Mouse (Mus musculus) C2C12 (cell line): Measurements from ENCODE around the gene Zdhhc5. TPM values are rescaled to one million over a fixed set of nuclear protein-coding genes. Genes with fewer than 3 reads are reported as not detected.

Experiments used
- H3K27me3 ChIP-seq: one replicate; pipeline ENCODE4 v1.6.1; 2011; ENCODE audit not compliant: control insufficient read depth, insufficient read depth, insufficient read length
- H3K36me3 ChIP-seq: one replicate; pipeline ENCODE4 v1.6.1; 2011; ENCODE audit not compliant: control insufficient read depth, insufficient read depth
- H3K4me3 ChIP-seq: one replicate; pipeline ENCODE4 v1.5.1; 2011; ENCODE audit warnings: mild to moderate bottlenecking, control low read depth; ENCODE audit not compliant: poor library complexity, insufficient read depth, severe bottlenecking
- H3K79me2 ChIP-seq: one replicate; pipeline ENCODE4 v1.6.1; 2011; ENCODE audit not compliant: control insufficient read depth, insufficient read depth
- H3K79me3 ChIP-seq: one replicate; pipeline ENCODE4 v1.6.1; 2011; ENCODE audit warnings: low read depth, control low read depth
- H3ac ChIP-seq: one replicate; pipeline ENCODE3; 2011; ENCODE audit warnings: low read depth; ENCODE audit not compliant: control insufficient read depth, insufficient read length
- CEBPB ChIP-seq: IDR thresholded peaks from one replicate; pipeline ENCODE4 v1.6.1; 2011; ENCODE audit warnings: low read depth, mild to moderate bottlenecking, control low read depth, moderate library complexity
- CTCF ChIP-seq: IDR thresholded peaks from one replicate; pipeline ENCODE4 v1.5.1; 2011; ENCODE audit not compliant: control insufficient read depth, insufficient read depth, insufficient read length
- FOSL1 ChIP-seq: IDR thresholded peaks from one replicate; pipeline ENCODE4 v1.8.0; 2011; ENCODE audit warnings: mild to moderate bottlenecking, low read length; ENCODE audit not compliant: poor library complexity, insufficient read depth, severe bottlenecking
- MAX ChIP-seq: IDR thresholded peaks from one replicate; pipeline ENCODE4 v1.6.1; 2011; ENCODE audit warnings: mild to moderate bottlenecking, control low read depth
- MYOD1 ChIP-seq: IDR thresholded peaks from one replicate; pipeline ENCODE4 v1.6.1; 2011; ENCODE audit warnings: low read depth; ENCODE audit not compliant: control insufficient read depth, insufficient read length
- MYOG ChIP-seq: IDR thresholded peaks from one replicate; pipeline ENCODE4 v1.6.1; 2011; ENCODE audit not compliant: control insufficient read depth, insufficient read length; ENCODE audit errors: extremely low read depth
- USF1 ChIP-seq: IDR thresholded peaks from one replicate; pipeline ENCODE4 v1.6.1; 2011; ENCODE audit warnings: low read depth, mild to moderate bottlenecking, control low read depth, moderate library complexity
- polyA plus RNA-seq: library from polyadenylated mRNA; unstranded; fragments of >200 nt; fragmentation: generic; extraction: Trizol; gene quantifications from one replicate; pipeline ENCODE4 v1.2.1, GENCODE M21; 2012; ENCODE audit warnings: missing spikeins

Zdhhc5 gene
- polyA plus RNA-seq, 1 experiment = 35.4 TPM

GRCm38 (mm10) chr2:84662866-84663265, 52.1 kb downstream of the Zdhhc5 start:
- H3K79me2 ChIP-seq = no peaks in the 10 kb centered on the region
- H3K36me3 ChIP-seq = peaks cover 6% of the 10 kb centered on the region
- H3K27me3 ChIP-seq = no peaks in the 10 kb centered on the region
- TF ChIP-seq USF1 (no peak), MYOG (no peak), MYOD1 (no peak), MAX (no peak), CEBPB (no peak), CTCF (no peak), FOSL1 (no peak)
- H3K4me3 ChIP-seq = no peak overlapping the region
- H3K79me3 ChIP-seq = no peaks in the 10 kb centered on the region
- H3ac ChIP-seq = no peak overlapping the region

GRCm38 (mm10) chr2:84660253-84660652, 54.7 kb downstream of the Zdhhc5 start:
- no peaks in the 10 kb centered on the region for H3K79me3 ChIP-seq
- H3K4me3 ChIP-seq = no peak overlapping the region
- H3K27me3 ChIP-seq = no peaks in the 10 kb centered on the region
- no peaks in the 10 kb centered on the region for H3K36me3 ChIP-seq
- no peaks in the 10 kb centered on the region for H3K79me2 ChIP-seq
- no peak overlapping the region for H3ac ChIP-seq
- peak; percentile 32 for TF ChIP-seq CTCF
- no peak for TF ChIP-seq CEBPB
- no peak for TF ChIP-seq FOSL1
- TF ChIP-seq MAX = no peak
- no peak for TF ChIP-seq MYOG

DNA sequence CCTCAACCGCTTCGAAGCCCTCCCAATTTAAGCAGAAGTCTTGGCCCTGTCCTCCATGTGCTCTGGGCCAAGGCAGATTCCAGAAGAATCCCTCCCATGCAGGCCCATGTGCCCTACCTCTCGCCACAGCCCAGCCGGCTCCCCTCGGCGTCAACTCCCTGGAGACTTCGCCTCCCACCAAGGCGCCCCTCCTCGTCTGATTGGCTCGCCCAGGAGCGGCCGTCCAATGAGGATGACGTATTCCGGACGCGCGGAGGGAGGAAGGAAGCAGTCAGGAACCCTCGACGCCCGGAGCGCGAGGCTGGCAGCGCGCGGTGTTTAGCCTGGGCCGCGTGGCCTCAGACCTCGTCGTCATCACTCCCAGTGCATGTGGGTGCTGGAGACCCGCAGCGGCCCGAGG, 56.2 kb downstream of the Zdhhc5 start, which contains the start of gene Btbd18:
Gene Btbd18 (plus strand): TSS at position 274 of the 400 bp plus-strand sequence.
- Histone ChIP-seq H3K27me3 (no peaks in the 10 kb centered on the region), H3ac (no peak within 1 kb of the TSS), H3K36me3 (no peaks in the 10 kb centered on the region), H3K79me3 (no peaks in the 10 kb centered on the region), H3K4me3 (no peak within 1 kb of the TSS), H3K79me2 (no peaks in the 10 kb centered on the region)
- TF ChIP-seq FOSL1 = no peak
- TF ChIP-seq USF1 = no peak
- no peak for TF ChIP-seq MYOD1
- no peak for TF ChIP-seq MYOG
- TF ChIP-seq CEBPB = no peak
- no peak for TF ChIP-seq CTCF
- TF ChIP-seq MAX = no peak

DNA sequence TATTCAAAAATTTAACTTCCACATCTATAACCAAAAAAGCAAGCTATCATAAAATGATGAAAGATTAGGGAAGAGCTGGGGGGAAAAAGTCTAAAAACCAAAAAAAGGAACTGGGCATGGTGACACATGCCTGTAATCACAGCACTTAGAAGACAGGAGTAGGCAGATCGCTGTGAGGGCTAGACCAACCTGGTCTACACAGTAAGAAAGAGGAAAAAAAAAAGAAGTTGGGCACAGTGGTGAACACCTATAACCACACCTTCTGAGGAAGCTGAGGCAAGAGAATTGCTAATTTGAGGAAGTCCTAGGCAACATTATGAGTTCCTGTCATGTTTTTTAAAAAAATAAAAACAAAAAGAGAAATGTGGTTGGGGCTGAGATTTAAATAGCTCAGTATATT, 59.1 kb downstream of the Zdhhc5 start:
- no peak overlapping the region for H3K4me3 ChIP-seq
- peaks cover 4% of the 10 kb centered on the region for H3K79me2 ChIP-seq
- H3K79me3 ChIP-seq = no peaks in the 10 kb centered on the region
- no peaks in the 10 kb centered on the region for H3K36me3 ChIP-seq
- TF ChIP-seq CEBPB (no peak), MYOD1 (no peak), FOSL1 (no peak), USF1 (no peak), CTCF (no peak), MYOG (no peak), MAX (no peak)
- no peak overlapping the region for H3ac ChIP-seq
- no peaks in the 10 kb centered on the region for H3K27me3 ChIP-seq

DNA sequence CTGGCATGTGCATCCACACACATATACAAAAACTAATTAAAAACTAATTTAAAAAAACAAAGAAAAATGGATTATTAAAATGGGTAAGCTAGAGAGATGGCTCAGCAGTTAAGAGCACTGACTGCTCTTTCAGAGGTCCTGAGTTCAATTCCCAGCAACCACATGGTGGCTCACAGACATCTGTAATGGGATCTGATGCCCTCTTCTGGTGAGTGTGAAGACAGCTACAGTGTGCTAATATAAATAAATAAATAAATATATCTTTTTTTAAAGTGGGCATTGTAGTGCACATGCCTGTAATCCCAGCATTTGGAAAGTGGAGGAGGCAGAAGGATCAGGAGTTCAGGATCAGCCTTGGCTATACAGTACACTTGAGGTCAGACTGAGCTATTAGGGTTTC, 61.6 kb downstream of the Zdhhc5 start:
- TF ChIP-seq MYOG = no peak
- TF ChIP-seq MAX = no peak
- TF ChIP-seq USF1 = no peak
- no peak for TF ChIP-seq MYOD1
- TF ChIP-seq CTCF = no peak
- TF ChIP-seq CEBPB = no peak
- TF ChIP-seq FOSL1 = no peak
- Histone ChIP-seq H3K27me3 (no peaks in the 10 kb centered on the region), H3K79me2 (peaks cover 26% of the 10 kb centered on the region), H3K4me3 (no peak overlapping the region), H3K79me3 (peaks cover 20% of the 10 kb centered on the region), H3ac (no peak overlapping the region), H3K36me3 (no peaks in the 10 kb centered on the region)

DNA sequence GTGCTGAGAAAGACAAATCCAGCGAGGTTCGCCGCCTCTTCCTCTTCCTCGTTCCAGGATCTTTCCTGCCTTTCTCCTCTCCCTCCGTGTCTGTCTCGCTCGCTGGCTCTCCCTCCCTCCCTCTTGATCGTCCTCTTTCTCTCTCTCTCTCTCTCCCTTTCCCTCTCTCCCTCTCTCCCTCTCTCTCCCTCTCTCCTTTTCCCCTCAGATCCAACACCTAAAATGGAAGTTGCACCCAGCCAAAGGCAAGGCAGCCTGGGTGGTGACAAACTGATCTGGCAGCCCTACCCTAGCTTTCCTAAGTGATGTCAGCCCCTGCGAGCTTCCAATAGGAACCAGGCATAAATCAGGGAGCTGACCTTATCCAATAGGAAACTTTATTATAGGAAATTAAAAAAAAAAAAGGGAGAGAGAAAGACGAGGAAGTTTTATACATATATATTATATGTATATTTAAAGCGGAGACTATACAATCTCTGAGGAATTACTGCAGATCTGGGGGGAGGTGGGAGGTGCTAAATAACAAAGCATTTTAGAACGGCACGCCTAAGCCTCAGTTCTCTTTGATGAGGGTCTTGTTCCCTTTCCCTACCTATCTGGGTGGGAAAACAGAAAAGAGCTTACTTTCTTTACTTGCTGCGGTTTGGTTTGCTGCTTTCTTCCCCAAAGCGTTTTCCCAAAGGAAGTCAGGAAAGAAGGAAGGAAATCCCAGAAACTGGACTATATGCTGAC, 64.3 kb downstream of the Zdhhc5 start, which contains the start of gene Ctnnd1:
Gene Ctnnd1 (minus strand): TSS at position 302 of the 732 bp plus-strand sequence.
- Histone ChIP-seq H3ac (peak within 1 kb of the TSS; percentile 80), H3K4me3 (peak within 1 kb of the TSS; percentile 84), H3K36me3 (peaks cover 12% of the 10 kb centered on the region), H3K79me3 (peaks cover 47% of the 10 kb centered on the region), H3K27me3 (no peaks in the 10 kb centered on the region), H3K79me2 (peaks cover 53% of the 10 kb centered on the region)
- TF ChIP-seq MYOD1 (no peak), FOSL1 (no peak), MYOG (no peak), CTCF (no peak), USF1 (no peak), CEBPB (no peak), MAX (no peak)
